Mouse (Mus musculus) C2C12 (cell line): ENCODE measurements around the gene Mrpl49.
A peak's percentile ranks its signal among the peaks of the same experiment; 100 is the strongest.

ENCODE experiments used
- CTCF ChIP-seq: IDR thresholded peaks from one replicate; pipeline ENCODE4 v1.5.1; 2011; ENCODE audit not compliant: control insufficient read depth, insufficient read depth, insufficient read length
- MYOD1 ChIP-seq: IDR thresholded peaks from one replicate; pipeline ENCODE4 v1.6.1; 2011; ENCODE audit warnings: low read depth; ENCODE audit not compliant: control insufficient read depth, insufficient read length

GRCm38 (mm10) chr19:6076564-6077393 is 19.2 kb upstream of the Mrpl49 start, which contains the start of gene Vps51:
- no peak for TF ChIP-seq CTCF
- TF ChIP-seq MYOD1, result peak; percentile 37
